Mouse (Mus musculus) C2C12 (cell line): Measurements from ENCODE around the gene Ing1.

Experiments
- CEBPB ChIP-seq: IDR thresholded peaks from one replicate; pipeline ENCODE4 v1.6.1; 2011; ENCODE audit warnings: low read depth, mild to moderate bottlenecking, control low read depth, moderate library complexity
- CTCF ChIP-seq: IDR thresholded peaks from one replicate; pipeline ENCODE4 v1.5.1; 2011; ENCODE audit not compliant: control insufficient read depth, insufficient read depth, insufficient read length
- FOSL1 ChIP-seq: IDR thresholded peaks from one replicate; pipeline ENCODE4 v1.8.0; 2011; ENCODE audit warnings: mild to moderate bottlenecking, low read length; ENCODE audit not compliant: poor library complexity, insufficient read depth, severe bottlenecking
- MAX ChIP-seq: IDR thresholded peaks from one replicate; pipeline ENCODE4 v1.6.1; 2011; ENCODE audit warnings: mild to moderate bottlenecking, control low read depth
- MYOG ChIP-seq: IDR thresholded peaks from one replicate; pipeline ENCODE4 v1.6.1; 2011; ENCODE audit not compliant: control insufficient read depth, insufficient read length; ENCODE audit errors: extremely low read depth
- USF1 ChIP-seq: IDR thresholded peaks from one replicate; pipeline ENCODE4 v1.6.1; 2011; ENCODE audit warnings: low read depth, mild to moderate bottlenecking, control low read depth, moderate library complexity

DNA sequence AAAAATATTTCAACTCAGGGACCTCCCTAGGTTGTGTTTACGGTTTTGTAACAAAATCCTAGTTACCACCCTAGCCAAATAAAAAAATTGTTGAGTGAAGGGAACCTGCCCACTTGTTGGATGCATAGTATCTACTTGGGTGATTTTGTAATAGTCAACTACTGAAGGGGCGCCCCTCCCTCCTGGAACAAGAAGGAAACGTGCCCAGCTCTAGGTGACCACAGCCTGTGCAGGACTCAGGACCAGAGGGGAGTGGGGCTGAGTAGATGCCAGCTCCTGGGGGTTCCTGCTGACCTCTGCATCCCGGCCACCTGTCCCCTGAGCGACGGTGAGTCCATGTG lies 37.3 kb upstream of the Ing1 start:
- TF ChIP-seq CTCF (no peak), FOSL1 (no peak), MYOG (no peak), CEBPB (no peak), MAX (no peak), USF1 (no peak)
